Mouse (Mus musculus): Measurements from ENCODE around the gene Creld2. TPM values are rescaled to one million over a fixed set of nuclear protein-coding genes. Genes with fewer than 3 reads are reported as not detected.

Gene Creld2
- polyA plus RNA-seq, 2 experiments, result 25.4 to 38.6 TPM

DNA sequence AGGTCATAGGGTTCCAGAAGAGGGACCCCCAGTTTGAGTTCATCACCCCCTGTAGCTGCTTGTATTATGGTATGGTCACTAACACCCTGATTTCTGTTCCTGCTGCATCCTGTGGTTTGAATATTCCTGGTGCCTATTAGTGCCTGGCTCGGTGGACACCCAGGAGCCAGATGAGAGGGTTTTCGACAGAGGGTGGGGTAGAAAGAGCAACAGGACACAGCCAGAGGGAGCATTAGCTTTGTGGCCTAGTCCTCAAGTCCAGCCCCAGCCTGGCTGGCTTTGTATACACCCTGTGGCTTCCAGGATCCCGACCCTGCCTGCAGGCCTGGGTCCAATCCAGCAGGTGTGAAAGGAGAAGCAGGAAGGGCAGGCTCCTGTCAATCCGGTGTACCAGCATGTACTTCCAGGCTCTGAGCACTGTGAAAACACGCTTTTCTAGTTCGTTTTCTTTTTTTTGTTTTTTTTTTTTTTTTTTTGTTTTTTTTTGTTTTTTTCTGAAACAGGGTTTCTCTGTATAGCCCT, 36.5 kb downstream of the Creld2 start:
- Histone ChIP-seq H3K27ac (no peak overlapping the region), H3K4me1 (replicated peaks; ENCODE audit: control insufficient read depth in 2 of 2, insufficient read depth in 2 of 2, low read length in 1 of 2) (peaks cover 0 to 2% of the 10 kb centered on the region in 2 experiments; a peak in 2 of 4 replicates)
- WGBS (ENCODE audit: insufficient replicate concordance), result 50% methylated on average over 6 of the region's 6 CpGs

DNA sequence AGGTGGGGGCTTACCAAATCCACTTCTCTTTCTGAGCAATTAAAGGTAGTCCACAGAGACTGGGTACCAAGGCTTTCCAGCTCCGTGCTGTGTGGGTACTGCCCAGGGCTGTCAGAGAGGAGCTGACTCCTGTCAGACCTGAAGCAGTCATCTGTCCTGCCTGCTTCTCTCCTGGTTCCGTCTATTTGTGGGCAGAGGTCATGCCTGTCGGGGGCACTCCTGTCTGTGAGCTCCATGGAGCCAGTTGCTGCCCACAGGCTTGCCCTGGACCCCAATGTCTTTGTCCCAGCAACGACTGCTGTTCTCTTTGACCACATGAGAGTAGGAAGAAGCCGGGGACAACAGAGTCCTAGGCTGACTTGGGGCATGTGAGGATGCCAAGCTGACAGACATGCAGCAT, 37.2 kb downstream of the Creld2 start:
- Histone ChIP-seq H3K27me3 (ENCODE audit: control insufficient read depth, insufficient read depth, low read length) (no peaks in the 10 kb centered on the region), H3K36me3 (replicated peaks; ENCODE audit: control insufficient read depth, insufficient read depth, low read depth) (no peaks in the 10 kb centered on the region), H3K9ac (replicated peaks) (no peak overlapping the region), H3K4me1 (replicated peaks; ENCODE audit: control insufficient read depth in 2 of 2, insufficient read depth in 2 of 2, low read length in 1 of 2) (peaks cover 3 to 7% of the 10 kb centered on the region in 2 experiments; a peak in 3 of 4 replicates), H3K9me3 (ENCODE audit: control insufficient read depth, low read length) (no peaks in the 10 kb centered on the region), H3K4me2 (ENCODE audit: low read depth) (no peak overlapping the region), H3K4me3 (ENCODE audit: insufficient read depth in 1 of 2, low read depth in 2 of 2, low read length in 2 of 2) (no peak overlapping the region), H3K27ac (no peak overlapping the region)
- TF ChIP-seq CTCF (IDR thresholded peaks at IDR 0.05; ENCODE audit: low read depth) (no peak), EP300 (IDR thresholded peaks at IDR 0.05; ENCODE audit: low read depth) (no peak)
- DNase-seq (ENCODE audit: low read depth in 3 of 3, low spot score in 3 of 3) (no peak), ATAC-seq (ENCODE audit: insufficient read depth) (no peak)
- 59% methylated on average over 5 of the region's 5 CpGs for WGBS (ENCODE audit: insufficient replicate concordance)

More for the DNA sequence above, 36.5 kb downstream of the Creld2 start:
- H3K4me3 ChIP-seq (ENCODE audit: insufficient read depth in 1 of 2, low read depth in 2 of 2, low read length in 2 of 2), result no peak overlapping the region
- H3K4me2 ChIP-seq (ENCODE audit: low read depth), result no peak overlapping the region
- H3K9ac ChIP-seq (replicated peaks), result no peak overlapping the region
- H3K36me3 ChIP-seq (replicated peaks; ENCODE audit: control insufficient read depth, insufficient read depth, low read depth), result no peaks in the 10 kb centered on the region
- H3K27me3 ChIP-seq (ENCODE audit: control insufficient read depth, insufficient read depth, low read length), result no peaks in the 10 kb centered on the region
- no peak for ATAC-seq (ENCODE audit: insufficient read depth)
- H3K9me3 ChIP-seq (ENCODE audit: control insufficient read depth, low read length), result no peaks in the 10 kb centered on the region
- TF ChIP-seq CTCF (IDR thresholded peaks at IDR 0.05; ENCODE audit: low read depth), result no peak
- TF ChIP-seq EP300 (IDR thresholded peaks at IDR 0.05; ENCODE audit: low read depth), result no peak
- DNase-seq (ENCODE audit: low read depth in 3 of 3, low spot score in 3 of 3), result no peak

DNA sequence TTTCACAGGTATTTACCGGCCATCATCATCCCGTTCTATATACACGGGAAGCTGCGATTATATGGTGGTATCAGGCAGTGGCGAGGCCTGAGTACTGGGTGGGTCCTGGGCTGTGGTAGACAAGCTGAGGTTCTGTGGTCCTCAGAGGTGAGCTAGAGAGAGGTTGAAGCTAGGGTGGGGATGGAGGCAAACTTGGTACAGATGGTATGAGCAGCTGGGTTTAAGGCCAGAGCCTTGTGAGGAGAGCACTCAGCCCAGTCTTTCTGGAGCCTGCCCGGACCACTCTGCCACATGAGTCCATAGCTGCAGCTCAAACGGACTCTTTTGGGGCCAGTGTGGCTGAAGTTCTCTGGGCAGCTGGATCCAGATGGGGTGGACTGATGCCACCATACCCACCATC, 37.9 kb downstream of the Creld2 start:
- WGBS (ENCODE audit: insufficient replicate concordance), result 77% methylated on average over 7 of the region's 7 CpGs

DNA sequence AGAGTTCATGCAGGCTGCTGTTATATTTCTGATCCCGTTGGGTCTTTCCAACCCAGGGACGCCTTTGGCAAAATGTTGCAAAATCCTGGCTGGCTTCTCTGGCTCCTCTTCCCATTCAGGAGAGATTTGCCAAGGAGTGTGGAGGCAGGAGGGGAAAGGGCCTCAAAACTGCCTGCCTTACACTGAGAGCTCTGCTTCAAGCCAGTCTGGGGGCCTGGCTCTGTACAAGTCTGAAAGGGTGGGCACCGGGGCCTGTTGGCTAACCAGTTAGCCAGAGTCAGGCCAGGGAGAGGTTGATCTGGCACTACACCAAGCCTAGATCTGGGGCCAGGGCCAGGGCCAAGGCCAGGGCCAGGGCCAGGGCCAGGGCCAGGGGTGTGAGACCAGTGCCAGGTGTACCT, 38.7 kb downstream of the Creld2 start:
- H3K4me1 ChIP-seq (replicated peaks; ENCODE audit: control insufficient read depth in 2 of 2, insufficient read depth in 2 of 2, low read length in 1 of 2), result peaks cover 7 to 8% of the 10 kb centered on the region in 2 experiments
- no peaks in the 10 kb centered on the region for H3K27me3 ChIP-seq (ENCODE audit: control insufficient read depth, insufficient read depth, low read length)
- ATAC-seq (ENCODE audit: insufficient read depth), result no peak
- no peaks in the 10 kb centered on the region for H3K36me3 ChIP-seq (replicated peaks; ENCODE audit: control insufficient read depth, insufficient read depth, low read depth)
- DNase-seq (ENCODE audit: low read depth in 3 of 3, low spot score in 3 of 3), result no peak
- no peak overlapping the region for H3K27ac ChIP-seq
- no peak for TF ChIP-seq CTCF (IDR thresholded peaks at IDR 0.05; ENCODE audit: low read depth)
- no peak for TF ChIP-seq EP300 (IDR thresholded peaks at IDR 0.05; ENCODE audit: low read depth)
- H3K9ac ChIP-seq (replicated peaks), result no peak overlapping the region
- H3K4me3 ChIP-seq (ENCODE audit: insufficient read depth in 1 of 2, low read depth in 2 of 2, low read length in 2 of 2), result no peak overlapping the region
- no peaks in the 10 kb centered on the region for H3K9me3 ChIP-seq (ENCODE audit: control insufficient read depth, low read length)
- WGBS (ENCODE audit: insufficient replicate concordance), result 75% methylated on average over 3 of the region's 3 CpGs
- H3K4me2 ChIP-seq (ENCODE audit: low read depth), result no peak overlapping the region

More for the DNA sequence above, 37.9 kb downstream of the Creld2 start:
- no peak for TF ChIP-seq CTCF (IDR thresholded peaks at IDR 0.05; ENCODE audit: low read depth)
- ATAC-seq (ENCODE audit: insufficient read depth) (no peak), DNase-seq (ENCODE audit: low read depth in 3 of 3, low spot score in 3 of 3) (no peak)
- H3K9ac ChIP-seq (replicated peaks), result no peak overlapping the region
- no peak overlapping the region for H3K27ac ChIP-seq
- no peak overlapping the region for H3K4me2 ChIP-seq (ENCODE audit: low read depth)
- no peaks in the 10 kb centered on the region for H3K36me3 ChIP-seq (replicated peaks; ENCODE audit: control insufficient read depth, insufficient read depth, low read depth)
- peaks cover 3 to 8% of the 10 kb centered on the region in 2 experiments; a peak in 3 of 4 replicates for H3K4me1 ChIP-seq (replicated peaks; ENCODE audit: control insufficient read depth in 2 of 2, insufficient read depth in 2 of 2, low read length in 1 of 2)
- no peaks in the 10 kb centered on the region for H3K27me3 ChIP-seq (ENCODE audit: control insufficient read depth, insufficient read depth, low read length)
- no peaks in the 10 kb centered on the region for H3K9me3 ChIP-seq (ENCODE audit: control insufficient read depth, low read length)
- no peak overlapping the region for H3K4me3 ChIP-seq (ENCODE audit: insufficient read depth in 1 of 2, low read depth in 2 of 2, low read length in 2 of 2)

DNA sequence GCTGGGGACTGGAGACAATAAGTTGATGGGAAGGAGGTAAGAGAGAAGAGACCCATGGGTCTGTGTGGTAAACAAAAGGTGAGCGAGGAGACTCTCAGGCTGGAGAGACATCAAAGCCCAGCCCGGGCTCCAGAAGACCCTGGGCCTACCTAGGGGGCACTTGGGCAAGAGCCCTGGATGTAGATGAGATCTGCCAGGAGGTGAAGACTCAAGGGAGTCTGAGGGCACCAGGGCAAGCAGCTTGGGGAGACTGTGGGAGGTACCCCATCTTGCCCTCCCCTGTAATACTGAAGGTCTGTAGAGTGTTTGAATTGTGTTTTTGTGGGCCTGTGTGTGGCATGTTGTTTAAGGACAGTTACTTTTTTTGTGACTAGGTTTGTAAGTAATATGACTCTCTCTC, 39.3 kb downstream of the Creld2 start:
- no peaks in the 10 kb centered on the region for H3K9me3 ChIP-seq (ENCODE audit: control insufficient read depth, low read length)
- ATAC-seq (ENCODE audit: insufficient read depth), result no peak
- no peak overlapping the region for H3K4me2 ChIP-seq (ENCODE audit: low read depth)
- TF ChIP-seq EP300 (IDR thresholded peaks at IDR 0.05; ENCODE audit: low read depth), result no peak
- no peak for TF ChIP-seq CTCF (IDR thresholded peaks at IDR 0.05; ENCODE audit: low read depth)
- H3K4me1 ChIP-seq (replicated peaks; ENCODE audit: control insufficient read depth in 2 of 2, insufficient read depth in 2 of 2, low read length in 1 of 2), result peaks cover 7 to 8% of the 10 kb centered on the region in 2 experiments
- no peak overlapping the region for H3K27ac ChIP-seq
- no peak for DNase-seq (ENCODE audit: low read depth in 3 of 3, low spot score in 3 of 3)
- no peaks in the 10 kb centered on the region for H3K36me3 ChIP-seq (replicated peaks; ENCODE audit: control insufficient read depth, insufficient read depth, low read depth)
- no peak overlapping the region for H3K4me3 ChIP-seq (ENCODE audit: insufficient read depth in 1 of 2, low read depth in 2 of 2, low read length in 2 of 2)
- WGBS (ENCODE audit: insufficient replicate concordance), result 56% methylated on average over 2 of the region's 2 CpGs
- H3K9ac ChIP-seq (replicated peaks), result no peak overlapping the region
- H3K27me3 ChIP-seq (ENCODE audit: control insufficient read depth, insufficient read depth, low read length), result no peaks in the 10 kb centered on the region

All from liver, embryonic 14.5 days (tissue).